Mouse (Mus musculus) lung, postnatal 0 days (tissue): ENCODE results near the gene Zfp106. TPM values are rescaled to one million over a fixed set of nuclear protein-coding genes. Genes with fewer than 3 reads are reported as not detected.
"Not testable (repeated sequence)": the region's sequence is repeated elsewhere in the genome, so short reads cannot be mapped to it uniquely, and the experiment has no call there.

Source experiments
- ATAC-seq: fragments of 200-750 bp; cut with Nextera tagmentation; 2 replicates; pipeline ENCODE4 v1.8.0; 2017; ENCODE audit warnings: moderate library complexity
- DNase-seq: peaks from one replicate; pipeline ENCODE4 v3.0.0-alpha.2; 2016; ENCODE audit warnings: low spot score
- H3K27ac ChIP-seq: fragments of 300-500 bp; sonication (generic); 2 replicates; pipeline ENCODE4 v1.5.1; 2014; ENCODE audit warnings: antibody characterized with exemption, mild to moderate bottlenecking, low read length, mixed read lengths
- H3K27me3 ChIP-seq: fragments of 300-500 bp; sonication (generic); replicated peaks from 2 replicates; pipeline ENCODE4 v1.6.1; 2014; ENCODE audit warnings: low read length, mixed read lengths; ENCODE audit not compliant: insufficient read depth
- H3K36me3 ChIP-seq: fragments of 300-500 bp; sonication (generic); 2 replicates; pipeline ENCODE4 v1.6.1; 2014; ENCODE audit warnings: low read length, mixed read lengths; ENCODE audit not compliant: insufficient read depth
- H3K4me1 ChIP-seq: fragments of 300-500 bp; sonication (generic); 2 replicates; pipeline ENCODE4 v1.6.1; 2014; ENCODE audit warnings: antibody characterized with exemption, low read depth, low read length, mixed read lengths; ENCODE audit not compliant: insufficient read depth
- H3K4me2 ChIP-seq: fragments of 300-500 bp; sonication (generic); replicated peaks from 2 replicates; pipeline ENCODE4 v1.6.1; 2014; ENCODE audit warnings: low read depth, mild to moderate bottlenecking, low read length, moderate library complexity, mixed read lengths
- H3K4me3 ChIP-seq: fragments of 300-500 bp; sonication (generic); 2 replicates; pipeline ENCODE4 v1.5.1; 2014; ENCODE audit warnings: low read depth, low read length
- H3K9ac ChIP-seq: fragments of 300-500 bp; sonication (generic); replicated peaks from 2 replicates; pipeline ENCODE4 v1.6.1; 2014; ENCODE audit warnings: low read depth, mild to moderate bottlenecking
- H3K9me3 ChIP-seq: fragments of 300-500 bp; sonication (generic); 2 replicates; pipeline ENCODE4 v1.6.1; 2016; ENCODE audit warnings: low read length, mixed read lengths
- CTCF ChIP-seq: IDR thresholded peaks from 2 replicates; pipeline ENCODE4 v1.5.1; 2016; ENCODE audit warnings: antibody characterized with exemption, mild to moderate bottlenecking
- EP300 ChIP-seq: IDR thresholded peaks from 2 replicates; pipeline ENCODE4 v1.6.1; 2016; ENCODE audit warnings: antibody characterized with exemption, mild to moderate bottlenecking, control low read depth
- WGBS: fragments of 180-500 bp; shearing (Covaris S2); extraction: QIAGEN DNeasy Blood & Tissue Kit; methylation state at CpG from one replicate; pipeline ENCODE4 v1.1.7; 2014; 5-methylcytosine and 5-hydroxymethylcytosine counted together
- polyA plus RNA-seq: library from polyadenylated mRNA; unstranded; fragments of >200 nt; fragmentation: Nextera tagmentation; extraction: Ambion mirVana; gene quantifications from 2 replicates; pipeline ENCODE4 v1.2.1, GENCODE M21; 2015

The Zfp106 gene
- polyA plus RNA-seq, 1 experiment from 2014 or later = 28.5 TPM

DNA sequence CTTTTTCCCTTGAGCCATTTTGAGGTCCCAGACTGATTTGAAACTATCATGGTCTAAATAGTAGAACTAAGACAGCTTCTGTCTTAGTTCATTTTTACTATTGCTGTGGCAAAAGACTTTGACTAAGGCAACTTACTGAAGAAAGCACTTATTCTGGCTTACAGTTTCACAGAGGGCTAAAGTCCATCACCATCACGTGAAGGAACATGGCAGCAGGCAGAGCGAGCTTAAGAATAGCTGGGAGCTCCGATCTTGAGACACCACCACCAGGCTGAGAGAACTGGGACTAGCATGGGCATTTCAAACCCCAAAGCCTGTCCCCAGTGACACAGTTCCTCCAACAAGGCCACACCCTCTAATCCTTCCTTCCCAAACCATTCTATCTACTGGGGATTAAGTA, 7.4 kb upstream of the Zfp106 start:
- Histone ChIP-seq H3K4me3 (no peak overlapping the region), H3K4me2 (no peak overlapping the region), H3K27ac (no peak overlapping the region), H3K27me3 (no peaks in the 10 kb centered on the region), H3K36me3 (no peaks in the 10 kb centered on the region), H3K4me1 (no peaks in the 10 kb centered on the region; the same call in 1 of the 2 replicates), H3K9me3 (no peaks in the 10 kb centered on the region), H3K9ac (no peak overlapping the region)
- DNase-seq = no peak
- no peak for ATAC-seq
- 92% methylated on average over 3 of the region's 3 CpGs for WGBS
- no peak for TF ChIP-seq EP300
- no peak for TF ChIP-seq CTCF

DNA sequence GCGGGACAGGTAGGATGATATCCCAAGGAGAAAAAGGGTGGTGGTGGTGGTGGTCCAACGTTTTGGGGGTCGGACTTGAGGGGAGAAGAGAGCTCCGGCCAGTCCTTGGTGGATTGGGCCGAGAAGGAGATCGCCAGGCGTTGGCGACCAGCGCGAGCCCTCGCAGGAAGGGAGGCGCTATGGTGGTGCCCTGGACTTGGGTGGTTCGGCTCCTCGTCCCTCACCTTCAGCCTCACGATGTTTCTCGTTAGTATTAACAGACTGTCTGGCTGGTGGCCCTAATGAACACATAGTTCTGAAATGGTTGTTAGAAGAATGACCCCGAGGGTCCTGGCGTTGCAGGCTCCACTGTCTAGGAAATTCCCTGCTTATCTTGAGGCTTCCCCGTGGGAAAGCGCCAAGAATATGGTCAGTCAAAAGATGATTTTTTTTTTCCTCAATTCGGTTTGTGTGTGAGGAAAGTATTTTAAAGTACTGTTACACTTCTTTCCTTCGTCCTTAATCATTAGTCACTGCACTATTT, 4.2 kb upstream of the Zfp106 start:
- peak overlapping the region; percentile 95 for H3K27ac ChIP-seq
- H3K4me1 ChIP-seq = no peaks in the 10 kb centered on the region; the same call in 1 of the 2 replicates
- H3K9me3 ChIP-seq = no peaks in the 10 kb centered on the region
- TF ChIP-seq EP300 = no peak
- no peak; the same call in 1 of the 2 replicates for TF ChIP-seq CTCF
- H3K9ac ChIP-seq = peak overlapping the region; percentile 76
- 0% methylated on average over 22 of the region's 22 CpGs for WGBS
- DNase-seq (peak; percentile 28), ATAC-seq (peak; percentile 69)
- peak overlapping the region; percentile 65 for H3K4me2 ChIP-seq
- no peaks in the 10 kb centered on the region for H3K27me3 ChIP-seq
- no peaks in the 10 kb centered on the region for H3K36me3 ChIP-seq
- H3K4me3 ChIP-seq = peak overlapping the region; percentile 82

DNA sequence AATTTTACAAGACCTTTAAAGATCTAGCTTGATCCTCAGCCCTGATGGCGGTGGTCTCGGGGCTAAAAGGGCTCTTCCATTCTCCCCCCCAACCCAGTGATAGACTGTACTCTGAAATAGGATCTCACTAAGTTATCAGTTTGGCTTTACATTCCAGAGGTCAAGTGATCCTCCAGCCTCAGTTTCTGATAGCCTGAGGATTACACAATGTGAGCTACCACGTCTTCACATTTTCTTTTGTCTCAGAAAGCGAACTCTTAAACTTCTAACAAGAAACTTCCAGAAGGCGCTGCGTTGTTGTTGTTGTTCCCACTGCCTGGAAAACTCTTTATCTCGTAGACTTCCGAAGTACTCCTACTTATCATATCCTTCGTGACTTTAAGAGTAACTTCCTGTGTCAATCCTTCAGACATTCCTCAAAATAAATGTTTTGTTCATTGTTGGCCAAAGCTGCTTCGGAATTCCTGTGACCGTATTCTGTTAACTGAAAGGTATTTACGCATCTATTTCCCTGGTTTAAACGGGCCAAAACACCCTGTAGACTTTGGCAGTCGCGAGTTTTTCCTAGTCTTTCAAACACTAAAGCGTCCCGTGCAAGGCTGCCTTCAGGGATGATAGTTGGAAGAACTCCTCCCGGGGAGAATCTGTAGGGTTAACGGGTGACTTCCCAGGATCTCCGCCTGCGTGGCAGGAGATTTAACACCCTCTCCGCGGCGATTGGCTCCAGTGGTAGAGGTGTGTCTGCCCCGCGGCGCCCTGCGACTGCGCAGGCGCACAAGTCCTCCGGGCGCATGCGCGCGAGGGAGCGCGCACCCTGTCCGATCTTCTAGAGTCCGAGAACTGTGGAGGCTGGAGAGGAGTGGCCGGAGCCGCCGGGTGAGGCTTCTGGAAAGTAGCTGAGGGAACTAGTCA, 3.5 kb upstream of the Zfp106 start, which contains the start of gene Snap23:
Gene Snap23, plus strand, starts transcription at position 786 of the 912 bp plus-strand sequence.
- WGBS = under 1% methylated on average over 42 of the region's 42 CpGs
- peak; percentile 96 for ATAC-seq
- peak within 1 kb of the TSS; percentile 95 for H3K27ac ChIP-seq
- H3K9ac ChIP-seq = peak within 1 kb of the TSS; percentile 76
- H3K4me3 ChIP-seq = peak within 1 kb of the TSS; percentile 82
- H3K36me3 ChIP-seq = no peaks in the 10 kb centered on the region
- peaks cover 2% of the 10 kb centered on the region; the same call in 1 of the 2 replicates for H3K4me1 ChIP-seq
- no peaks in the 10 kb centered on the region for H3K9me3 ChIP-seq
- H3K4me2 ChIP-seq = peak within 1 kb of the TSS; percentile 65
- TF ChIP-seq EP300 (peak; percentile 57), CTCF (no peak)
- DNase-seq = peak; percentile 97
- H3K27me3 ChIP-seq = no peaks in the 10 kb centered on the region

DNA sequence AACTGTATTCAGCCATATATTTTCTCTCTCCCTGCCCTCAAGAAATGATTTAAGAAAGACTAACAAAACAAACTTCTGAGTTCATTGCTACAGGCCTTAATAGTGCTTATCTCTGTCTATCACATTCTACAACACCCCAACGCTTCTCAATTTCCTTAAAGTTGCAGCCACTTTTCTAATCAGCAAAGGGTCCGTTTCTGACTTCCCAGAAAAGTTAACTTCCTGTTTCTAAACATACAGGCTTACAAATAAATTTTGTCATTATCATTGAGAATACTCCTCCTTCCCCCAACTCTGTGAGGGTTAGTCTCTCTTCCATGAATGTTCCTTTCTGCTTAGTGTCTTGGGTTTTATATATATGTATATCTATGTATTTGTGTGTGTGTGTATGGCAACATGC, 1.7 kb upstream of the Zfp106 start:
- peaks cover 2% of the 10 kb centered on the region; the same call in 1 of the 2 replicates for H3K4me1 ChIP-seq
- no peak for DNase-seq
- no peak overlapping the region for H3K27ac ChIP-seq
- no peak for ATAC-seq
- no peak for TF ChIP-seq EP300
- TF ChIP-seq CTCF = no peak
- no peaks in the 10 kb centered on the region for H3K36me3 ChIP-seq
- H3K9ac ChIP-seq = no peak overlapping the region
- no peak overlapping the region for H3K4me2 ChIP-seq
- no peaks in the 10 kb centered on the region for H3K9me3 ChIP-seq
- no peaks in the 10 kb centered on the region for H3K27me3 ChIP-seq
- WGBS = 67% methylated on average over 2 of the region's 2 CpGs
- no peak overlapping the region for H3K4me3 ChIP-seq

DNA sequence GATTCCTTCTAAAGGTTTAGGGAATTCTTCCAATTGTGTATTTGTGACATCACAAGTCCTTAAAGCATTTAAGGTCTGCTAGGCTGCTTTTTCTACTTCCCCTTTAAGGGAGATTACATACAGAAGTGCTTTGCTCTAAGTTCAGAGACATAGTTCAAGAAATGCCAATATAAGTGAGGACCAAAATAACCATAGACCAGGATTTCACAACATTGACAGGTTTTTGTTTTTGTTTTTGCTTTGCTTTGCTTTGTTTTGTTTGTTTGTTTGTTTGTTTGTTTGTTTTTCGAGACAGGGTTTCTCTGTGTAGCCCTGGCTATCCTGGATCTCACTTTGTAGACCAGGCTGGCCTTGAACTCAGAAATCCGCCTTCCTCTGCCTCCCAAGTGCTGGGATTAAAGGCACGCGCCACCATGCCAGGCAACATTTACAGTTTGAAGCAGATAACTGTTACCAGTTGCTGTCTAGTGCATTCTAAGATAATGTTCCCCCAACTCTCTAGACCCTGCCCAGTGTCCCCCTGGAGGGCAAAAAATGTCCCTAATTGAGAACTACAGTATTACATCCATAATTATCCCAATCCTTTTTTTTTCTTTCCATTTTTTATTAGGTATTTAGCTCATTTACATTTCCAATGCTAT, 1.0 kb upstream of the Zfp106 start:
- DNase-seq, H3K27ac ChIP-seq, ATAC-seq, H3K9me3 ChIP-seq, H3K36me3 ChIP-seq, H3K27me3 ChIP-seq, H3K4me2 ChIP-seq, H3K4me3 ChIP-seq, H3K9ac ChIP-seq, H3K4me1 ChIP-seq: not testable (repeated sequence)
- 92% methylated on average over 4 of the region's 4 CpGs for WGBS

DNA sequence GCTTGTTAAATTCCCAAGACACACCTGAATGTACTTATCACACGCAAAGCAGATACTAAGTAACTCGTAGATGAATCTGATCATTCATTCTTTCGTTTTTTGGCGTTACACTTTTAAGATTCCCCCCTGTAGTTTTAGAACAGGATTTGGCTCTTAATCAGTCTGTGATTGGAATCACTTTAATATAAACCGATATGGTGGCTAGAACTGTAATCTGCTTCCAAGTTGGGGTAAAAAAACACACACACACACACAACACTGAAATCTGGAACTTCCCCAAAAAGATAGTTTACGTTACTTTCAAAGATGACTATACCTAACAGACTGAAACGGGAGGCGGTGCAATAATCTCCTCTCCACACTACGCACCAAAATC, 796 bp downstream of the Zfp106 start:
- Histone ChIP-seq H3K4me1 (peaks cover 2% of the 10 kb centered on the region; the same call in 1 of the 2 replicates), H3K9ac (peak overlapping the region; percentile 91), H3K27ac (peak overlapping the region; percentile 59; the same call in 1 of the 2 replicates), H3K36me3 (no peaks in the 10 kb centered on the region), H3K4me3 (peak overlapping the region; percentile 90), H3K4me2 (peak overlapping the region; percentile 78), H3K27me3 (no peaks in the 10 kb centered on the region), H3K9me3 (no peaks in the 10 kb centered on the region)
- WGBS = 14% methylated on average over 9 of the region's 9 CpGs
- DNase-seq (no peak), ATAC-seq (no peak)
- TF ChIP-seq CTCF (no peak), EP300 (no peak)
